Mouse (Mus musculus): Measurements from ENCODE around the gene Tmtc2. TPM values are rescaled to one million over a fixed set of nuclear protein-coding genes. Genes with fewer than 3 reads are reported as not detected.

Gene Tmtc2
- polyA plus RNA-seq, 1 experiment from 2014 or later: 7.3 TPM

DNA sequence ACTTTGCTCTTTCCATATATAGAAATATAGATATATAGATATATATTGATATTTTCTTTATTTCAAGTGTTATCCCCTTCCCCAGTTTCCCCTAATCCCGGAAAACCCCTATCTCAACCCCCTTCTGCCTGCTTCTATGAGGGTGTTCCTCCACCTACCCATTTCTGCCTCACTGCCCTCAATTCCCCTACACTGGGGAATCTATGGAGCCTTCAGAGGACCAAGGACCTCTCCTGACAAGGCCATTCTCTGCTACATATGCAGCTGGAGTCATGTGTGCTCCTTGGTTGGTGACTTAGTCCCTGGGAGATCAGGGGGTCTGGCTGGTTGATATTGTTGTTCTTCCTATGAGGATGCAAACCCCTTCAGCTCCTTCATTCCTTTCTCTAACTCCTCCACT lies 192.5 kb downstream of the Tmtc2 start:
- Histone ChIP-seq H3K9me3 (ENCODE audit: control insufficient read depth, low read length) (no peaks in the 10 kb centered on the region), H3K27me3 (replicated peaks; ENCODE audit: control insufficient read depth, insufficient read depth, low read length) (no peaks in the 10 kb centered on the region), H3K4me1 (ENCODE audit: control insufficient read depth, insufficient read depth, low read depth, low read length) (peaks cover 5% of the 10 kb centered on the region), H3K36me3 (ENCODE audit: control insufficient read depth, insufficient read depth, low read length) (no peaks in the 10 kb centered on the region), H3K27ac (ENCODE audit: low read depth, low read length) (no peak overlapping the region), H3K4me3 (ENCODE audit: low read length) (no peak overlapping the region), H3K4me2 (ENCODE audit: low read length) (no peak overlapping the region), H3K9ac (ENCODE audit: low read depth, low read length) (no peak overlapping the region)
- ATAC-seq: no peak
- 82% methylated on average over 1 of the region's 1 CpGs for WGBS

DNA sequence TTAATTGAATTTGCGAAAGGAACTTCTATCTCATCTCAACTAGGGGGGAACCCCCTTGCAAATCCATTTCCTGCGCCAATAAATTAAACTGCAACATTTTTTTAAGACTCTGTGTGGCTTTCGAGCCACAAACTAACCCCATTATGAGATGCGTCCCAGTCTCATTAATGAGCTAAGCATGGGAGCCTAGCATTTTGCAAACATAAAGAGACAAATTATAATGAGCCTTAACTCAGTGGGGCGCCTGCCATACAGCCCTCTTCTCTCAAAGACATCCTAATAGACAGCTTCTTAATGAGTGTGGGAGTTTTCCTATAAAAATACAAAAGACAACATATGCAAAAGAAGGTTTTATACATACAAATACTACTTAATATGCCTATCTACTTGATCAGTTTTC lies 193.0 kb downstream of the Tmtc2 start:
- H3K27ac ChIP-seq (ENCODE audit: low read depth, low read length): no peak overlapping the region
- no peak overlapping the region for H3K4me3 ChIP-seq (ENCODE audit: low read length)
- 35% methylated on average over 5 of the region's 5 CpGs for WGBS
- no peaks in the 10 kb centered on the region for H3K27me3 ChIP-seq (replicated peaks; ENCODE audit: control insufficient read depth, insufficient read depth, low read length)
- no peaks in the 10 kb centered on the region for H3K36me3 ChIP-seq (ENCODE audit: control insufficient read depth, insufficient read depth, low read length)
- H3K9me3 ChIP-seq (ENCODE audit: control insufficient read depth, low read length): no peaks in the 10 kb centered on the region
- no peak for ATAC-seq
- H3K4me1 ChIP-seq (ENCODE audit: control insufficient read depth, insufficient read depth, low read depth, low read length): peaks cover 5% of the 10 kb centered on the region
- H3K4me2 ChIP-seq (ENCODE audit: low read length): no peak overlapping the region
- H3K9ac ChIP-seq (ENCODE audit: low read depth, low read length): no peak overlapping the region

DNA sequence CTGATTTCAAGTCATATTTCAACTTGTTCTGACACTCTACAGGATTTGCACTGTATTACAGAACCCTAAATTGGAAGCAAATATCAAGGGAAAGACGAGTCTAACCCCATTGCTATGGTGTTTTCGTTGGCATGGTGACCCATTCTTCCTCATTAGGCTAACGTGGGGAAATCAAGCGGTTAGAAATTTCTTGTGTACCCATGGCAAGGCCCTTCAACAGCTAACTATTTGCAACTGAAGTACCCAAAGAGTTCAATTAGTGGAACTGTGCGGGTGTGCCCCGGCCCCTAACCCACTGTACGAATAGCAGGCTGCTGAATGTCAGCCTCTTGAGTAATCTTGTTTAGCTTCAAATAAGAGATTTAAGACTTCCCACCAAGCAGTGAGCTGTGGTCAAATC lies 193.7 kb downstream of the Tmtc2 start:
- WGBS: 24% methylated on average over 7 of the region's 7 CpGs
- Histone ChIP-seq H3K9me3 (ENCODE audit: control insufficient read depth, low read length) (no peaks in the 10 kb centered on the region), H3K27ac (ENCODE audit: low read depth, low read length) (no peak overlapping the region), H3K36me3 (ENCODE audit: control insufficient read depth, insufficient read depth, low read length) (no peaks in the 10 kb centered on the region), H3K4me3 (ENCODE audit: low read length) (no peak overlapping the region), H3K27me3 (replicated peaks; ENCODE audit: control insufficient read depth, insufficient read depth, low read length) (no peaks in the 10 kb centered on the region), H3K9ac (ENCODE audit: low read depth, low read length) (no peak overlapping the region), H3K4me2 (ENCODE audit: low read length) (no peak overlapping the region), H3K4me1 (ENCODE audit: control insufficient read depth, insufficient read depth, low read depth, low read length) (peaks cover 5% of the 10 kb centered on the region)
- peak; percentile 58; the same call in 1 of the 2 replicates for ATAC-seq

DNA sequence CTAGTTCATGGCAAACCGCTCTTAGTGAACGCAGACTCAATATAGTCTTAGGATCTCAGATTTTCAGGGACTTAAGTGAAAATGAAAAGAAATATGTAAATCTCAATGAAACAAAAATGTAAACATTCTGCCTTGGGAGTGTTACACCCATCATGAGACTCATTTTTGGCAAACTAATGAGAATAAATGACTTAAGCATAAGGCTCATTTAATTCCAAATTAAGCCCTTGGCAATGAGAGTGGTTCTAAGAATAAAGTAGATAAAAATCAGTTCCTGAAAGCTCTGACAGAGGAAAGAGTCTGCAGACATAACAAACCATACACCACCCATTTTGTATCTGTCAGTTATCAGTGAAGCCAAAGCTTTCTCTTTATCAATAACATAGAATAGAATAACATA lies 196.5 kb downstream of the Tmtc2 start:
- H3K9ac ChIP-seq (ENCODE audit: low read depth, low read length): no peak overlapping the region
- H3K9me3 ChIP-seq (ENCODE audit: control insufficient read depth, low read length): no peaks in the 10 kb centered on the region
- no peak overlapping the region for H3K4me2 ChIP-seq (ENCODE audit: low read length)
- ATAC-seq: no peak
- H3K4me3 ChIP-seq (ENCODE audit: low read length): no peak overlapping the region
- peaks cover 5% of the 10 kb centered on the region for H3K4me1 ChIP-seq (ENCODE audit: control insufficient read depth, insufficient read depth, low read depth, low read length)
- H3K27ac ChIP-seq (ENCODE audit: low read depth, low read length): no peak overlapping the region
- no peaks in the 10 kb centered on the region for H3K27me3 ChIP-seq (replicated peaks; ENCODE audit: control insufficient read depth, insufficient read depth, low read length)
- no peaks in the 10 kb centered on the region for H3K36me3 ChIP-seq (ENCODE audit: control insufficient read depth, insufficient read depth, low read length)
- WGBS: 90% methylated on average over 2 of the region's 2 CpGs

DNA sequence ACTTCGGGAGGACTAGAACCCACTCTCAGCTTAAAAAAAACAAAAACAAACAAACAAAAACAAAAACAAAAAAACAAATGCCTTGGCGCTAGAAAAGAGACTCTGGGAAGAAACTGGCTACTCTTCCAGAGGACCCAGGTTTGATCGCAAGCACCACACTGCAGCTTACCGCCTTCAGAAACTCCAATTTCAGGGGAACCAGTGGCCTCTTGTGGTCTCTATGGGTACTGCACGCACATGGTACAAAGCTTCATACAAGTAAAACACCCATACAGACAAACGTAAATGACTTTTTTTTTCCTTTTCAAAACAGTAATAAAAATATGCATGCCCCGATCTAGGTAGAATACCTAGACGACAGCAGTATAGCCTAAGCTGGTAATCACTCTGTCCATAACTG lies 201.0 kb downstream of the Tmtc2 start:
- Histone ChIP-seq H3K9me3 (ENCODE audit: control insufficient read depth, low read length) (no peaks in the 10 kb centered on the region), H3K36me3 (ENCODE audit: control insufficient read depth, insufficient read depth, low read length) (no peaks in the 10 kb centered on the region), H3K9ac (ENCODE audit: low read depth, low read length) (no peak overlapping the region), H3K27me3 (replicated peaks; ENCODE audit: control insufficient read depth, insufficient read depth, low read length) (no peaks in the 10 kb centered on the region), H3K4me2 (ENCODE audit: low read length) (no peak overlapping the region), H3K27ac (ENCODE audit: low read depth, low read length) (no peak overlapping the region), H3K4me1 (ENCODE audit: control insufficient read depth, insufficient read depth, low read depth, low read length) (no peaks in the 10 kb centered on the region), H3K4me3 (ENCODE audit: low read length) (no peak overlapping the region)
- 97% methylated on average over 8 of the region's 8 CpGs for WGBS
- no peak for ATAC-seq

DNA sequence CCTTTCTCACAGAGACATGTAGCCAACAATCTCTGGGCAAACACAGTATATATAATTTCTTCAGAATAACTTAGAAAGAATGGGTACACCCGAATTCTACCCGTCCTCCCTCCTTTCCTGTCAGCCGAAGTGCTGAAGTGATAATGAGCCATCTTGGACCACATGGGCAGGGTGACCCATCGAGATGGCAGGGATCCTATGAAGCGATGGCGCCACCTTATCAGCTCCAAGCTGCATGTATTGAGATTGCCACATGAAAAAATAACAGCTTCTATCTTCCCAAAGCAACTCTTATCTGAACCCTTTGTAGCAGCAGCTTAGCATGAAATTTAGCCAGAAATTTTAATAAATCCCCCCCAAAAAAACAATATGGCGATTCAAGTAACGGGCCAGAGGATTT lies 206.0 kb downstream of the Tmtc2 start:
- no peak overlapping the region for H3K4me2 ChIP-seq (ENCODE audit: low read length)
- H3K4me1 ChIP-seq (ENCODE audit: control insufficient read depth, insufficient read depth, low read depth, low read length): no peaks in the 10 kb centered on the region
- no peak overlapping the region for H3K27ac ChIP-seq (ENCODE audit: low read depth, low read length)
- H3K36me3 ChIP-seq (ENCODE audit: control insufficient read depth, insufficient read depth, low read length): no peaks in the 10 kb centered on the region
- 93% methylated on average over 8 of the region's 8 CpGs for WGBS
- H3K9me3 ChIP-seq (ENCODE audit: control insufficient read depth, low read length): no peaks in the 10 kb centered on the region
- H3K27me3 ChIP-seq (replicated peaks; ENCODE audit: control insufficient read depth, insufficient read depth, low read length): no peaks in the 10 kb centered on the region
- no peak overlapping the region for H3K9ac ChIP-seq (ENCODE audit: low read depth, low read length)
- ATAC-seq: no peak
- H3K4me3 ChIP-seq (ENCODE audit: low read length): no peak overlapping the region

DNA sequence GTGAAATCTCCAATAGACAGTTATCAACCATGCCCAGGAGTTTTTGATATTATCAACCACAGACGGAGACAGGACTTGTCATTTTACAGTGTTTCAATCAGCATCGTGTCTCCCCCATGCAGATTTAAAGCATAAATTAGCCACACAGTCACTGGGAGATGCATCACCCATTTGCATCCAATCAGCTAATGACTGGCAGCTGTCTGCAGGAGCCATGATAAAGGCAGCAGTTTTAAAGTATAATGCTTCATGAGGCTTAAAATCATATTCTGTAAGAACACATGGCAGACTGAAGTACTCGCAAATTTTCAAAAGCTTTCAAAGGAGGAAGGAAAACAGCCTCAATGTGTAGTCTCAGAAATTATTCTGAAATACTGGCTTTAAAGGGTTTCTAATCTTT lies 209.8 kb downstream of the Tmtc2 start:
- H3K4me2 ChIP-seq (ENCODE audit: low read length): no peak overlapping the region
- no peak overlapping the region for H3K9ac ChIP-seq (ENCODE audit: low read depth, low read length)
- no peaks in the 10 kb centered on the region for H3K36me3 ChIP-seq (ENCODE audit: control insufficient read depth, insufficient read depth, low read length)
- no peak overlapping the region for H3K4me3 ChIP-seq (ENCODE audit: low read length)
- no peaks in the 10 kb centered on the region for H3K27me3 ChIP-seq (replicated peaks; ENCODE audit: control insufficient read depth, insufficient read depth, low read length)
- ATAC-seq: no peak
- H3K4me1 ChIP-seq (ENCODE audit: control insufficient read depth, insufficient read depth, low read depth, low read length): no peaks in the 10 kb centered on the region
- 51% methylated on average over 3 of the region's 3 CpGs for WGBS
- no peaks in the 10 kb centered on the region for H3K9me3 ChIP-seq (ENCODE audit: control insufficient read depth, low read length)
- H3K27ac ChIP-seq (ENCODE audit: low read depth, low read length): no peak overlapping the region

DNA sequence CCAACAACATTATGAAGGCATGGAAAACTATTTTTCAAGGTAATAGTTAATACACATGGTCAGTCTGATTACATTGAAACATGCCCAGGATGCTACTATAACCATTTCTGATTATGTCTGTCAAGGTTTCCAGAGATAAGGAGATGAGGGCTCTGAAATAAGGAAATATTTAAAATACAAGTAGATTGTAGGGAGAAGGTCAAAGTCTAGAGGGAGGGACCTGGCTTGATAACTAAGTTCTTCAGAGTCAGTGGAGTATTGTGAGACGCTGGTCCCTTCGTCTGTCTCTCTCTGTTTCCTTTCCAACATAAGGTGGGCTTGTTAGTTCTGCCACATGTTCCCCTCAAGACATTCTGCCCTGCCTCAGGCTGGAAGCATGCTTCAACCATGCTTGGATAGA lies 223.9 kb downstream of the Tmtc2 start:
- 98% methylated on average over 2 of the region's 2 CpGs for WGBS

DNA sequence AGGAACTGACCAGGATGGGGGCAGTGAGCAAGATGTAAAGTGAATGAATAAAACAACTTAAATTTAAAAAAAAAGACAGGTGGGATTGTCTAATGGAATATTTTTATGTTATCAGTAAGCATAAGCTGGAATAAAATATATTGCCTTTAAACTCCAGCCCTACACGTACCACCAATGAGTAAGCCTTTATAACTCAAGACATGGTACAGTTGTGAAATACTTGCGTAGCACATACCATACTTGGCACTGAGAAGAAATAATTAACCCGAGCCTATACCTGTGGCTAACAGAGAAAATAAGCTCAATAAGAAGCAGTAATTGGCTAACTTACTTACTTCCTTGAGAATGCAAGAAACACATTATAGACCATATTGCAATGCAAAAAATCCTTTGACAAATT lies 228.3 kb downstream of the Tmtc2 start:
- no peak for ATAC-seq
- WGBS: 93% methylated on average over 3 of the region's 3 CpGs
- no peak overlapping the region for H3K4me3 ChIP-seq (ENCODE audit: low read length)

More for the DNA sequence above, 223.9 kb downstream of the Tmtc2 start:
- H3K4me3 ChIP-seq (ENCODE audit: low read length): no peak overlapping the region
- no peaks in the 10 kb centered on the region for H3K4me1 ChIP-seq (ENCODE audit: control insufficient read depth, insufficient read depth, low read depth, low read length)
- H3K36me3 ChIP-seq (ENCODE audit: control insufficient read depth, insufficient read depth, low read length): no peaks in the 10 kb centered on the region
- no peak overlapping the region for H3K9ac ChIP-seq (ENCODE audit: low read depth, low read length)
- H3K27me3 ChIP-seq (replicated peaks; ENCODE audit: control insufficient read depth, insufficient read depth, low read length): no peaks in the 10 kb centered on the region
- no peak overlapping the region for H3K4me2 ChIP-seq (ENCODE audit: low read length)
- H3K27ac ChIP-seq (ENCODE audit: low read depth, low read length): no peak overlapping the region
- no peak for ATAC-seq
- H3K9me3 ChIP-seq (ENCODE audit: control insufficient read depth, low read length): no peaks in the 10 kb centered on the region

DNA sequence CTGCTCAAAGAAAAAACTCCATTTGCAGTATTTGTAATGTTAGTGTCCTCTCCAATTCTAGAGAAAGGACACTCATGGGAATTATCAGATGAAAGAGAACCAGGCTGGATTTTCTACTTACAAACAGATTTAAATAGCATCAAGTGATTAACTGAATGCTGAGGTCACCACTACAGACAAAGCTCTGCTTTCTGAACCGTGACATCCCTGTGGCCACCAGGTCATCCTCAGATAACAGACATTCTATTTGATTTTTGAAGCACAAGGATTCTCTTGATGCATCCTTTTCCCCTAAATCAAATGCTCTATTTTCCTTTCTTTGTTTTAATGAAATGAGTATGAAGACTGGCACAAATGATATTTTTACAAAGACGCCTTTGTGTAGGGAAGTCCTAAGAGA lies 241.4 kb downstream of the Tmtc2 start:
- H3K4me3 ChIP-seq (ENCODE audit: low read length): no peak overlapping the region
- H3K27me3 ChIP-seq (replicated peaks; ENCODE audit: control insufficient read depth, insufficient read depth, low read length): no peaks in the 10 kb centered on the region
- no peaks in the 10 kb centered on the region for H3K36me3 ChIP-seq (ENCODE audit: control insufficient read depth, insufficient read depth, low read length)
- H3K9me3 ChIP-seq (ENCODE audit: control insufficient read depth, low read length): no peaks in the 10 kb centered on the region
- no peak overlapping the region for H3K27ac ChIP-seq (ENCODE audit: low read depth, low read length)
- ATAC-seq: no peak
- whole genome bisulfite sequencing: 48% methylated on average over 2 of the region's 2 CpGs
- no peak overlapping the region for H3K4me2 ChIP-seq (ENCODE audit: low read length)
- no peaks in the 10 kb centered on the region for H3K4me1 ChIP-seq (ENCODE audit: control insufficient read depth, insufficient read depth, low read depth, low read length)
- no peak overlapping the region for H3K9ac ChIP-seq (ENCODE audit: low read depth, low read length)

More for the DNA sequence above, 228.3 kb downstream of the Tmtc2 start:
- H3K9ac ChIP-seq (ENCODE audit: low read depth, low read length): no peak overlapping the region
- no peak overlapping the region for H3K4me2 ChIP-seq (ENCODE audit: low read length)
- H3K4me1 ChIP-seq (ENCODE audit: control insufficient read depth, insufficient read depth, low read depth, low read length): no peaks in the 10 kb centered on the region
- H3K27me3 ChIP-seq (replicated peaks; ENCODE audit: control insufficient read depth, insufficient read depth, low read length): no peaks in the 10 kb centered on the region
- no peaks in the 10 kb centered on the region for H3K36me3 ChIP-seq (ENCODE audit: control insufficient read depth, insufficient read depth, low read length)
- H3K27ac ChIP-seq (ENCODE audit: low read depth, low read length): no peak overlapping the region
- H3K9me3 ChIP-seq (ENCODE audit: control insufficient read depth, low read length): no peaks in the 10 kb centered on the region

All from hindbrain, embryonic 16.5 days (tissue).